Mouse (Mus musculus) intestine, embryonic 16.5 days (tissue): ENCODE data around the gene Eaf1. TPM values are rescaled to one million over a fixed set of nuclear protein-coding genes. Genes with fewer than 3 reads are reported as not detected.

ENCODE experiments used
- ATAC-seq: fragments of 200-750 bp; cut with Nextera tagmentation; 2 replicates; pipeline ENCODE4 v1.8.0; 2017; ENCODE audit warnings: moderate TSS enrichment, moderate library complexity
- H3K27ac ChIP-seq: fragments of 300-500 bp; sonication (generic); 2 replicates; pipeline ENCODE4 v1.5.1; 2014; ENCODE audit warnings: mild to moderate bottlenecking, low read length
- H3K27me3 ChIP-seq: fragments of 300-500 bp; sonication (generic); replicated peaks from 2 replicates; pipeline ENCODE4 v1.6.1; 2014; ENCODE audit warnings: low read length, control low read depth, mixed read lengths; ENCODE audit not compliant: control insufficient read depth, insufficient read depth
- H3K36me3 ChIP-seq: fragments of 300-500 bp; sonication (generic); 2 replicates; pipeline ENCODE4 v1.6.1; 2014; ENCODE audit warnings: low read length, control low read depth; ENCODE audit not compliant: control insufficient read depth, insufficient read depth
- H3K4me1 ChIP-seq: fragments of 300-500 bp; sonication (generic); 2 replicates; pipeline ENCODE4 v1.6.1; 2014; ENCODE audit warnings: low read length, control low read depth, mixed read lengths; ENCODE audit not compliant: control insufficient read depth, insufficient read depth
- H3K4me2 ChIP-seq: fragments of 300-500 bp; sonication (generic); 2 replicates; pipeline ENCODE4 v1.6.1; 2014; ENCODE audit warnings: low read depth, low read length, control low read depth
- H3K4me3 ChIP-seq: fragments of 300-500 bp; sonication (generic); 2 replicates; pipeline ENCODE4 v1.5.1; 2014; ENCODE audit warnings: mild to moderate bottlenecking, low read length
- H3K9ac ChIP-seq: fragments of 300-500 bp; sonication (generic); 2 replicates; pipeline ENCODE4 v1.6.1; 2014; ENCODE audit warnings: low read depth, low read length
- H3K9me3 ChIP-seq: fragments of 300-500 bp; sonication (generic); 2 replicates; pipeline ENCODE4 v1.6.1; 2016; ENCODE audit warnings: low read length, control low read depth; ENCODE audit not compliant: control insufficient read depth
- WGBS: fragments of 180-500 bp; shearing (Covaris S2); extraction: QIAGEN DNeasy Blood & Tissue Kit; methylation state at CpG from one replicate; pipeline ENCODE4 v1.1.7; 2014; 5-methylcytosine and 5-hydroxymethylcytosine counted together
- polyA plus RNA-seq: library from polyadenylated mRNA; unstranded; fragments of >200 nt; fragmentation: Nextera tagmentation; extraction: Ambion mirVana; gene quantifications from 2 replicates; pipeline ENCODE4 v1.2.1, GENCODE M21; 2015

Eaf1 gene
- polyA plus RNA-seq, 1 experiment from 2014 or later: 17.9 TPM

DNA sequence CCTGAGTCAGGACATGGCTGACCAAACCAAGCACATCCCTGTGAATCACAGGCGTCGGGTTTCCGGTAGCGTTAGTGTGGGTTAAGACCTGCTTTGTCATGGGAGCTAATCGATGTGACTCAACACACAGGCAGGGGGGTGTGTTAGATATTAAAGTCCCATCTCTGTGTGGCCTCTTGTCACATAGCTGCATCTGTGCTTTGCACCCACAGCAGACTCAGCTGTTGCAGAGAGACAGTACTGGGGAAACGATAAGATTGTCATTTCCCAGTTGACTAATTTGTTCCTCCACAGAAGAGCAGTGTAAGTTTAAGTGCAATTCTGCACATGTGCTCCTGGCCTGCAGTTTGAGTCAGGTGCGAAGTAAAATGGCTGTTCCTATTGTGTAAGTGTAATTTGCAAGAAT lies 2.0 kb downstream of the Eaf1 start:
- Histone ChIP-seq H3K4me2 (peak overlapping the region; percentile 77), H3K4me3 (peak overlapping the region; percentile 67), H3K9me3 (no peaks in the 10 kb centered on the region), H3K9ac (peak overlapping the region; percentile 83), H3K27ac (no peak overlapping the region), H3K27me3 (no peaks in the 10 kb centered on the region), H3K36me3 (peaks cover 4% of the 10 kb centered on the region), H3K4me1 (peaks cover 18% of the 10 kb centered on the region)
- ATAC-seq: peak; percentile 26; the same call in 1 of the 2 replicates
- 30% methylated on average over 7 of the region's 7 CpGs for WGBS

DNA sequence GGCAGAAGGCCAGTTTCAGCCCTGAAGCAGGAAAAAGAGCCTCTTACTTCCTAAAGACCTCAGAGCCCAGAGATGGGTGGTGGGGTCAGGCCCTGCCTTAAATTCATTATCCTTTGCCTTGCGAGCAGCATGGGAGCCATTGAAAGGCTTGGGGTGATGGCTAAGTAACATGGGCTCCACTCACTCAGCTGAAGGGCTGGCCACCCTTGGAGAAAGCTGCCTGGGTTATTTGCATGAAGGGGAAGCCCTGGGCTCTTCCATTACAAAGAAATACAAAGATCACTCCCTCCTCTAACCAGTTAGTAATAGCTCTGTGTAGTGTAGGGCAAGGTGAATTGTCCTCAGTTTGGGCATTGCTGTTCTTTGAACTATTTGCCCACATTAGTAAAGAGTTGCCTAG lies 5.3 kb downstream of the Eaf1 start:
- no peak overlapping the region for H3K4me2 ChIP-seq
- no peak overlapping the region for H3K9ac ChIP-seq
- 89% methylated on average over 1 of the region's 1 CpGs for WGBS
- ATAC-seq: no peak
- no peaks in the 10 kb centered on the region for H3K9me3 ChIP-seq
- no peaks in the 10 kb centered on the region for H3K27me3 ChIP-seq
- peaks cover 5% of the 10 kb centered on the region for H3K36me3 ChIP-seq
- H3K4me1 ChIP-seq: peaks cover 10% of the 10 kb centered on the region
- H3K27ac ChIP-seq: no peak overlapping the region
- H3K4me3 ChIP-seq: no peak overlapping the region

DNA sequence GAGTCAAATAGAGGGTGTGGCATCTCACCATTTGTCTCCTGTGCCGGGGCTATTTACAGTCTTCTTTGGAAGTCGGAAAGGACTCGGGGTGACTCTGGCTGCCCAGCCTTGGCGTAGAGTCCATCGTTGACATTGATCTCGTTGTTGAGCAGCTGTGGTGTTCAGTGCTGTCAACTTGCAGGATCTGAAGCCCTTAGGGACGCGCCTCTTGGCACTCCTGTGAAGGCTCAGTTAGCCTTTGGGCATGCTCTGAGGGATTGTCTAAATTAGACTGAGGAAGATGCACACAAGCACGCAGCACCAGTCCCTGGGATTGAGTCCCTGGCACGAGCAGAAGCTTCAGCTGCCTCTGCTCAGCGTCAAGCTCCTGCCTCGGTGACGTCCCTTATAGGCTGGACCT lies 9.2 kb downstream of the Eaf1 start:
- Histone ChIP-seq H3K27me3 (no peaks in the 10 kb centered on the region), H3K9ac (no peak overlapping the region), H3K27ac (no peak overlapping the region), H3K36me3 (peaks cover 17% of the 10 kb centered on the region), H3K4me1 (no peaks in the 10 kb centered on the region), H3K4me2 (no peak overlapping the region), H3K4me3 (no peak overlapping the region), H3K9me3 (no peaks in the 10 kb centered on the region)
- 88% methylated on average over 13 of the region's 13 CpGs for WGBS
- no peak for ATAC-seq

GRCm38 (mm10) chr14:31506456-31506855 lies 12.3 kb downstream of the Eaf1 start:
- no peaks in the 10 kb centered on the region for H3K4me1 ChIP-seq
- no peaks in the 10 kb centered on the region for H3K27me3 ChIP-seq
- WGBS: 93% methylated on average over 6 of the region's 6 CpGs
- no peaks in the 10 kb centered on the region for H3K9me3 ChIP-seq
- peaks cover 20% of the 10 kb centered on the region for H3K36me3 ChIP-seq
- no peak for ATAC-seq
- no peak overlapping the region for H3K9ac ChIP-seq
- no peak overlapping the region for H3K27ac ChIP-seq
- no peak overlapping the region for H3K4me2 ChIP-seq
- no peak overlapping the region for H3K4me3 ChIP-seq

DNA sequence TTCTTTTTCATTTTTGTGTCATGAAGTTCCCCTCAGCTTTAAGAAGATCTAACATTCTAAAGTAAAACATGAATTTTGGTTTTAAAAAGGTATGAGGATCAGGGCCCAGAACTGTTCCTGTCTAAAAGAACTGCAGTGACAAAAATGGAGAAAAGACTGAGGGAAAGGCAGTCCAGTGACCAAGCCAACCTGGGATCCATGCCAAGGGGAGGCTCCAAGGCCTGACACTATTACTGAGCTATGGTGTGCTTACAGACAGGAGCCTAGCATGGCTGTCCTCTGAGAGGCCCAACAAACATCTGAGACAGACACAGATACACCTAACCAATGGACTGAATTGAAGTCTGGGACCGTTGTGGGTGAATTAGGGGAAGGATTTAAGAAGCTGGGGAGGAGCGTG lies 15.7 kb downstream of the Eaf1 start:
- no peak overlapping the region for H3K27ac ChIP-seq
- no peak overlapping the region for H3K4me2 ChIP-seq
- no peak overlapping the region for H3K4me3 ChIP-seq
- H3K9ac ChIP-seq: no peak overlapping the region
- no peaks in the 10 kb centered on the region for H3K27me3 ChIP-seq
- no peak for ATAC-seq
- WGBS: 93% methylated on average over 2 of the region's 2 CpGs
- peaks cover 12% of the 10 kb centered on the region for H3K36me3 ChIP-seq
- no peaks in the 10 kb centered on the region for H3K4me1 ChIP-seq
- no peaks in the 10 kb centered on the region for H3K9me3 ChIP-seq

- no peaks in the 10 kb centered on the region for H3K4me1 ChIP-seq
- WGBS: 83% methylated on average over 3 of the region's 3 CpGs
- no peak overlapping the region for H3K27ac ChIP-seq
- H3K9ac ChIP-seq: no peak overlapping the region
- no peak for ATAC-seq
- H3K9me3 ChIP-seq: no peaks in the 10 kb centered on the region
- H3K4me2 ChIP-seq: no peak overlapping the region
- H3K4me3 ChIP-seq: no peak overlapping the region
- no peaks in the 10 kb centered on the region for H3K27me3 ChIP-seq
- H3K36me3 ChIP-seq: peaks cover 11% of the 10 kb centered on the region
Observed at GRCm38 (mm10) chr14:31510322-31510721, 16.1 kb downstream of the Eaf1 start.

DNA sequence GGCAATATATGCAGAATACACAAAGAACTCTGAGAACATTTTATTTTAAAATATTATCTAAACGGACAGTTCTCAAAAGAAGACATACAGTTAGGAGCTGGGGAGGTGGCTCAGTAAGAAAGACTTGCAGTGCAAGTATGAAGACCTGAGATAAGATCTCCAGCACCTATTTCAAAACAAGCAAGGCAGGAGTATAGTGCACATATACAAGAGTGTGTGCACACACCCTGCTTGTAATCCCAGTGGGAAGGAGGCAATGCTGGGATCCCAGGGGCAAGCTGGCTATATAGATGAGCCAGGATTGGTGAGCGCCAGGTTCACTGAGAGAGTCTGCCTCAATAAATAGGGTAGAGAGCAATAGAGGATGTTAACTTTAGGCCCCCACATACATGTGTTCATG lies 21.7 kb downstream of the Eaf1 start:
- no peak for ATAC-seq
- no peak overlapping the region for H3K9ac ChIP-seq
- no peaks in the 10 kb centered on the region for H3K27me3 ChIP-seq
- H3K9me3 ChIP-seq: no peaks in the 10 kb centered on the region
- H3K36me3 ChIP-seq: no peaks in the 10 kb centered on the region
- H3K4me1 ChIP-seq: no peaks in the 10 kb centered on the region
- no peak overlapping the region for H3K4me3 ChIP-seq
- H3K4me2 ChIP-seq: no peak overlapping the region
- WGBS: 82% methylated on average over 2 of the region's 2 CpGs
- no peak overlapping the region for H3K27ac ChIP-seq

DNA sequence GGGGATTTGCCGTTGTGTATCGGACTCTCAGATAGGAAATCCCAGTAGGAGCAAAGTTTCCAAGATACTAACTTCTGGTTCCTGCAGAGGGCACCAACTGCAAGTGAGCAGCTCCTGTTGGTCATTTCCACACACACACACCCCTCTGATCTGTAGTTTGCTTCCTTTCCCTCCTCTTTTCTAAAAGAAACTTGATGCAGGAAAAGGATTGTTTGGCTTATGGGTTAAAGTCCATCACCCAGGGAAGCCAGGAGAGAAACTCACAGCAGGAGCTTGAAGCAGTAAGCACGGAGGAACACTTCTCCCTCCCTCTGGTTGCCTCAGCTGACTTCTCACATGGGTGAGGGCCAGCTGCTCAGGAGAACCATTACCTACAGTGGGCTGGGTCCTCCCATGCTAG lies 25.0 kb downstream of the Eaf1 start:
- peak overlapping the region; percentile 23; the same call in 1 of the 2 replicates for H3K9ac ChIP-seq
- ATAC-seq: peak; percentile 84

DNA sequence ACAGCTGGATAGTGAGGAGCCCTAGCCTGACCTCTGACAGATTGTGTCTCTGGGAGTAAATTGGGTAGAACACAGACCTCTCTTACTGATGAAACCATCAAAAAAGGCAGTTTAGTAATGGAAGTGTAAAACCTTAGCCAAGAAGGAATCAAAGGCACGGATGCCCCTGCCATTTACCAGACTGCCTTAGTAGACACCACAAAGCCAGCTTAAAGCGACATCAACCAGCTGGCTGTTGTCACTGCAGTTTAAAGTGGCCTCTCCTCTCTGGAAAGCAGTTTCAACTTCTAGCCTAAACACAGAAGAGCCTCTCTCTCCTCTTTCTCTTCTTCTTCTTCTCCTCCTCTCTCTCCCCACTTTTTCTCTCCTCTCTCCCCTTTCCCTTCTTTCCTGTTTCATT lies 27.1 kb downstream of the Eaf1 start:
- Histone ChIP-seq H3K27ac (no peak overlapping the region), H3K4me2 (no peak overlapping the region), H3K27me3 (no peaks in the 10 kb centered on the region), H3K9ac (no peak overlapping the region), H3K4me3 (no peak overlapping the region), H3K4me1 (no peaks in the 10 kb centered on the region), H3K36me3 (no peaks in the 10 kb centered on the region), H3K9me3 (no peaks in the 10 kb centered on the region)
- no peak for ATAC-seq
- 52% methylated on average over 2 of the region's 2 CpGs for WGBS

More for the DNA sequence above, 25.0 kb downstream of the Eaf1 start:
- WGBS: 20% methylated on average over 3 of the region's 3 CpGs
- Histone ChIP-seq H3K27ac (no peak overlapping the region), H3K36me3 (no peaks in the 10 kb centered on the region), H3K4me3 (no peak overlapping the region), H3K9me3 (no peaks in the 10 kb centered on the region), H3K4me2 (peak overlapping the region; percentile 44), H3K27me3 (no peaks in the 10 kb centered on the region), H3K4me1 (no peaks in the 10 kb centered on the region)

DNA sequence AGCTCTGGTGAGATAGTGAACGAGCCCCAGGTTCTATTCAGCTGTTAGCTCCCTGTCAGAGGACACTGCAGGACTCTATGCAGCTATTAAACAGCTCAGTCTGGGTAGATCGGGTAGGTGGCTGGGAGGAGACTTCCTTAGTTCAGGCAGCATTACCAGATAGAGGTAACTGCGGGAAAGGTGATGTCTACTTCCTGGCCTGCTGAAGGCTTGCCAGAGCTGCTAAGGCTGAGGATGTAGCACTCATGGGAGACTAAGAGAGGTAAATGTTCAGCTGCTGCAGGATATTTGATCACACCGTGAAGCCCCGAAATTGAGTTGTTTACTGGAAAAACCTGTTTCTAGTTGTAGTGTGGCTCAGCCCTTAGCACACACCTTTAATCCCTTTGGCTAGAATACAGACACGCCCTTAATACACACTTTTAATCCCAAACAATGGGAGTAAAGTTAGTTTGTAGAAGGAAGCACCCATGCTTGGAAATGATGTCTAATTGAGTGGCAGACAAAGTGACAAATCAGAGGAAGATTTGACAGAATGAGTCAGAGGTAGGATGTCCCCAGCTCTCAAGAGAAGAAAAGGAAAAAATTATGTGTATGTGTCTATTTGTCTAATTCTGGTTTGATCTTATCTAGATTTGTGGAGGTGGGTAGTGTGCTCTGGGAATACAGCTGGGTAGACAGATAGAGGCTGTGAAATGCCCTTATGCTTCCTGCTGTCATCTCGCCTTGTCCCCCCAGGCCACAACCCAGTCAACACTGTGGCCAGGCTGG lies 31.0 kb downstream of the Eaf1 start:
- Histone ChIP-seq H3K9me3 (no peaks in the 10 kb centered on the region), H3K9ac (no peak overlapping the region), H3K4me3 (no peak overlapping the region), H3K27ac (no peak overlapping the region), H3K4me2 (no peak overlapping the region), H3K4me1 (no peaks in the 10 kb centered on the region), H3K36me3 (no peaks in the 10 kb centered on the region), H3K27me3 (no peaks in the 10 kb centered on the region)
- WGBS: 71% methylated on average over 7 of the region's 7 CpGs
- ATAC-seq: no peak
